7 mouse cellular contexts compared by ENCODE assay signal in the genomic region with DNA sequence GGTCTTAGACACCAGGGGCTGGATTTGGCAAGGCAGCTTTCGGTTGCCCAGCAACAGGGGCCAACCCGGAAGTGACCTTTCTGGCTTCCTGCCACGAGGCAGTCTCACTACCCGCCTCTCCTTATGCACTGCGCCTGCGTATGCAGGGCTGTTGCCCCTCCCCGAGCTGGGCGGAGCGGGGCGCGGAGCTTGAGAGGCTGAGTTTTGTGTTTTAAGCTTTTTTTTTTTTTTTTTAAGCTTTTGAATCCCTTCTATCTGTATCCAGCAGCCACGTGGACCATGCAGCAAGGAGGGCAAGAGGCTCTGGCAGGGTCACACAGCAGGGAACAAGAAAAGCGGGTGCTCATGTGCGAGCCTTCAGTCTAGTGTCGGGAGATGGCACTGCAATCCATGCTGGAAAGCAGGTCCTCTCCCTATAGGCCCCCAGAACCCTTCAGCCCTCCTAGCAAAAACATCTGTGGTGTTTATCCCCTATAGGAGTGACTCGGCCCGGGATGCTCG. TPM values are rescaled to one million over a fixed set of nuclear protein-coding genes. Genes with fewer than 3 reads are reported as not detected.
A peak's percentile ranks its signal among the peaks of the same experiment; 100 is the strongest.
DNase-seq lines count a peak whose midpoint lies in the region; ATAC-seq lines count a peak whose summit lies in the region.

No protein-coding gene starts in this region.

- H3K36me3 ChIP-seq in embryonic facial prominence, embryonic 13.5 days: no peaks in the 10 kb centered on the region
- no peaks in the 10 kb centered on the region for H3K36me3 ChIP-seq in limb, embryonic 12.5 days
- H3K36me3 ChIP-seq in midbrain, embryonic 14.5 days (ENCODE audit: control insufficient read depth, insufficient read depth, low read length): no peaks in the 10 kb centered on the region

- peak overlapping the region; percentile 68 for H3K9ac ChIP-seq in embryonic facial prominence, embryonic 13.5 days
- H3K9ac ChIP-seq in limb, embryonic 12.5 days (replicated peaks): peak overlapping the region; percentile 47; the same call in 1 of the 2 replicates
- peak overlapping the region; percentile 45; the same call in 1 of the 2 replicates for H3K9ac ChIP-seq in midbrain, embryonic 14.5 days (replicated peaks; ENCODE audit: low read length)

- H3K4me2 ChIP-seq in embryonic facial prominence, embryonic 13.5 days: peak overlapping the region; percentile 65
- H3K4me2 ChIP-seq in limb, embryonic 12.5 days: peak overlapping the region; percentile 59
- peak overlapping the region; percentile 55 for H3K4me2 ChIP-seq in midbrain, embryonic 14.5 days (ENCODE audit: low read length)

- H3K27ac ChIP-seq in embryonic facial prominence, embryonic 13.5 days: peak overlapping the region; percentile 90
- peak overlapping the region; percentile 88 for H3K27ac ChIP-seq in limb, embryonic 12.5 days
- peak overlapping the region; percentile 69 for H3K27ac ChIP-seq in midbrain, embryonic 14.5 days (replicated peaks; ENCODE audit: low read depth, low read length)

- under 1% methylated on average over 18 of the region's 18 CpGs for WGBS in embryonic facial prominence, embryonic 13.5 days
- under 1% methylated on average over 18 of the region's 18 CpGs for WGBS in limb, embryonic 12.5 days
- 1% methylated on average over 18 of the region's 18 CpGs for WGBS in midbrain, embryonic 14.5 days

- peaks cover 4% of the 10 kb centered on the region; the same call in 1 of the 2 replicates for H3K27me3 ChIP-seq in embryonic facial prominence, embryonic 13.5 days
- H3K27me3 ChIP-seq in limb, embryonic 12.5 days: peaks cover 16% of the 10 kb centered on the region
- H3K27me3 ChIP-seq in midbrain, embryonic 14.5 days (ENCODE audit: control insufficient read depth, insufficient read depth, low read length): no peaks in the 10 kb centered on the region

- H3K4me3 ChIP-seq in embryonic facial prominence, embryonic 13.5 days: peak overlapping the region; percentile 41
- peak overlapping the region; percentile 33 for H3K4me3 ChIP-seq in limb, embryonic 12.5 days (replicated peaks)
- peak overlapping the region; percentile 33 for H3K4me3 ChIP-seq in midbrain, embryonic 14.5 days (replicated peaks; ENCODE audit: low read depth, low read length)

- DNase-seq in adrenal gland, postnatal 36 days: peak; percentile 93 to 96
- peak; percentile 88 for DNase-seq in heart, adult 8-10 months (ENCODE audit: low spot score)
- peak; percentile 92 to 93 for DNase-seq in kidney, adult 8-10 months
- peak; percentile 97 for DNase-seq in midbrain, embryonic 14.5 days
- DNase-seq in spleen, adult 12 weeks (ENCODE audit: low spot score): peak; percentile 63

- H3K9me3 ChIP-seq in embryonic facial prominence, embryonic 13.5 days: no peaks in the 10 kb centered on the region
- no peaks in the 10 kb centered on the region for H3K9me3 ChIP-seq in limb, embryonic 12.5 days
- no peaks in the 10 kb centered on the region for H3K9me3 ChIP-seq in midbrain, embryonic 14.5 days (ENCODE audit: control insufficient read depth, low read length)

- H3K4me1 ChIP-seq in embryonic facial prominence, embryonic 13.5 days: peaks cover 18% of the 10 kb centered on the region
- H3K4me1 ChIP-seq in limb, embryonic 12.5 days (replicated peaks): peaks cover 14% of the 10 kb centered on the region
- H3K4me1 ChIP-seq in midbrain, embryonic 14.5 days (ENCODE audit: control insufficient read depth, insufficient read depth, low read length): peaks cover 11% of the 10 kb centered on the region

- ATAC-seq in embryonic facial prominence, embryonic 13.5 days (ENCODE audit: insufficient number of reproducible peaks, insufficient read depth, low FRiP score, low TSS enrichment, low read depth): peak; percentile 80
- peak; percentile 87 for ATAC-seq in limb, embryonic 12.5 days (ENCODE audit: insufficient number of reproducible peaks, insufficient read depth, low FRiP score, low TSS enrichment, low read depth)
- peak; percentile 89 for ATAC-seq in midbrain, embryonic 14.5 days (ENCODE audit: low FRiP score, low TSS enrichment)

RNA-seq across cellular contexts. Expression of a gene that starts 5.1 kb away (rescaled TPM):
- total RNA-seq in adrenal gland, postnatal 36 days (2021): 1 to 10 TPM in 1 of 2 experiments, under 1 TPM in 1; 0.26 to 4.1 TPM
- 0.28 TPM in 1 of 2 replicates, not detected in the other for polyA plus RNA-seq in embryonic facial prominence, embryonic 13.5 days (2015; fragmentation: Nextera tagmentation; extraction: Ambion mirVana)
- total RNA-seq in heart, adult 8-10 months (2022): under 1 TPM in 2 of 4 experiments, not detected in 2; 0.16 to 0.20 TPM
- 0.11 and 0.19 TPM in 2 replicates for polyA plus RNA-seq in limb, embryonic 12.5 days (2016; fragmentation: Nextera tagmentation; extraction: Ambion mirVana)
- polyA plus RNA-seq in midbrain, embryonic 14.5 days (2014; fragmentation: Nextera tagmentation; extraction: Ambion mirVana): 0.50 and 0.53 TPM in 2 replicates

RNA-seq across cellular contexts. Expression of a gene that starts 27.1 kb away (rescaled TPM):
- under 1 TPM in 1 of 2 experiments, not detected in 1; 0.16 TPM for total RNA-seq in adrenal gland, postnatal 36 days (2021)
- 0.36 and 0.49 TPM in 2 replicates for polyA plus RNA-seq in embryonic facial prominence, embryonic 13.5 days (2015; fragmentation: Nextera tagmentation; extraction: Ambion mirVana)
- total RNA-seq in heart, adult 8-10 months (2022): under 1 TPM in 3 of 4 experiments, not detected in 1; 0.06 to 0.34 (median 0.11) TPM
- 0.23 and 0.54 TPM in 2 replicates for polyA plus RNA-seq in limb, embryonic 12.5 days (2016; fragmentation: Nextera tagmentation; extraction: Ambion mirVana)
- 1.8 TPM in 2 replicates for polyA plus RNA-seq in midbrain, embryonic 14.5 days (2014; fragmentation: Nextera tagmentation; extraction: Ambion mirVana)

RNA-seq across cellular contexts. Expression of a gene that starts 34.6 kb away (rescaled TPM):
- 100 to 1,000 TPM in 1 of 2 experiments, 10 to 100 TPM in 1; 42.9 to 150 TPM for total RNA-seq in adrenal gland, postnatal 36 days (2021)
- polyA plus RNA-seq in embryonic facial prominence, embryonic 13.5 days (2015; fragmentation: Nextera tagmentation; extraction: Ambion mirVana): 48.6 and 53.6 TPM in 2 replicates
- total RNA-seq in heart, adult 8-10 months (2022): 100 to 1,000 TPM in 2 of 4 experiments, 10 to 100 TPM in 2; 92.4 to 111 (median 101) TPM
- polyA plus RNA-seq in limb, embryonic 12.5 days (2016; fragmentation: Nextera tagmentation; extraction: Ambion mirVana): 42.8 and 43.2 TPM in 2 replicates
- 52.1 and 53.2 TPM in 2 replicates for polyA plus RNA-seq in midbrain, embryonic 14.5 days (2014; fragmentation: Nextera tagmentation; extraction: Ambion mirVana)

Comparison
In these comparisons a context has a peak if more than half of its experiments do, and no peak if none do; other contexts are left out.
1. Peak in every context shown above with its lines: DNase-seq, ATAC-seq, H3K4me3 ChIP-seq and H3K27ac ChIP-seq.